Mouse (Mus musculus) ES-Bruce4 (cell line): Measurements from ENCODE around the gene Sde2. TPM values are rescaled to one million over a fixed set of nuclear protein-coding genes. Genes with fewer than 3 reads are reported as not detected.
"Not testable (repeated sequence)": the region's sequence is repeated elsewhere in the genome, so short reads cannot be mapped to it uniquely, and the experiment has no call there.

Experiments used
- H3K27ac ChIP-seq: 2 replicates; pipeline ENCODE4 v1.5.1; 2012; ENCODE audit warnings: low read length, inconsistent platforms; ENCODE audit not compliant: insufficient read depth
- H3K27me3 ChIP-seq: 2 replicates; pipeline ENCODE4 v1.6.1; 2012; ENCODE audit warnings: mild to moderate bottlenecking, low read length, inconsistent platforms; ENCODE audit not compliant: control insufficient read depth, poor library complexity, insufficient read depth, severe bottlenecking
- H3K36me3 ChIP-seq: 2 replicates; pipeline ENCODE4 v1.6.1; 2012; ENCODE audit warnings: inconsistent platforms, mild to moderate bottlenecking, low read length, moderate library complexity; ENCODE audit not compliant: control insufficient read depth, poor library complexity, insufficient read depth, severe bottlenecking
- H3K4me1 ChIP-seq: one replicate; pipeline ENCODE4 v1.8.1; 2011; ENCODE audit warnings: low read length; ENCODE audit not compliant: control insufficient read depth, insufficient read depth
- H3K4me3 ChIP-seq: 2 replicates; pipeline ENCODE4 v1.5.1; 2011; ENCODE audit warnings: low read depth, mild to moderate bottlenecking, low read length
- H3K9ac ChIP-seq: 2 replicates; pipeline ENCODE4 v1.6.1; 2012; ENCODE audit warnings: low read depth, mild to moderate bottlenecking, inconsistent platforms; ENCODE audit not compliant: poor library complexity, severe bottlenecking
- H3K9me3 ChIP-seq: replicated peaks from 2 replicates; pipeline ENCODE4 v1.6.1; 2012; ENCODE audit warnings: mild to moderate bottlenecking, low read length, inconsistent platforms; ENCODE audit not compliant: control insufficient read depth, poor library complexity, insufficient read depth, severe bottlenecking
- CTCF ChIP-seq: IDR thresholded peaks from one replicate; pipeline ENCODE4 v1.8.1; 2011; ENCODE audit warnings: low read depth, low read length
- EP300 ChIP-seq: IDR thresholded peaks from 2 replicates; pipeline ENCODE4 v1.6.1; 2011; ENCODE audit warnings: low read depth, low read length; ENCODE audit not compliant: insufficient read depth
- POLR2A ChIP-seq: IDR thresholded peaks from one replicate; pipeline ENCODE4 v1.8.1; 2011; ENCODE audit warnings: low read length; ENCODE audit not compliant: insufficient read depth
- polyA plus RNA-seq: library from polyadenylated mRNA; stranded (reverse); fragments of >200 nt; gene quantifications from 2 replicates; pipeline ENCODE4 v1.2.4, GENCODE M21; 2011; ENCODE audit warnings: low read depth; ENCODE audit not compliant: missing spikeins, insufficient read depth, insufficient read length

The Sde2 gene
- polyA plus RNA-seq, 1 experiment, result 35.0 TPM

GRCm38 (mm10) chr1:180888556-180889042, 37.7 kb downstream of the Sde2 start:
- Histone ChIP-seq H3K36me3 (no peaks in the 10 kb centered on the region), H3K27me3 (no peaks in the 10 kb centered on the region), H3K27ac (peak overlapping the region; percentile 99), H3K9ac (peak overlapping the region; percentile 60), H3K9me3 (no peaks in the 10 kb centered on the region), H3K4me3 (peak overlapping the region; percentile 45), H3K4me1 (peaks cover 10% of the 10 kb centered on the region)
- peak; percentile 97 for TF ChIP-seq EP300
- TF ChIP-seq POLR2A, result no peak
- no peak for TF ChIP-seq CTCF

- TF ChIP-seq EP300, result no peak
- no peak for TF ChIP-seq POLR2A
- no peak for TF ChIP-seq CTCF
- peak overlapping the region; percentile 60 for H3K9ac ChIP-seq
- no peaks in the 10 kb centered on the region for H3K27me3 ChIP-seq
- H3K9me3 ChIP-seq, result no peaks in the 10 kb centered on the region
- H3K36me3 ChIP-seq, result no peaks in the 10 kb centered on the region
- H3K4me1 ChIP-seq, result peaks cover 10% of the 10 kb centered on the region
- peak overlapping the region; percentile 99 for H3K27ac ChIP-seq
- peak overlapping the region; percentile 45 for H3K4me3 ChIP-seq
These were observed 38.2 kb downstream of the Sde2 start for GRCm38 (mm10) chr1:180889172-180889571.

- Histone ChIP-seq H3K27me3 (no peaks in the 10 kb centered on the region), H3K36me3 (no peaks in the 10 kb centered on the region), H3K27ac (peak overlapping the region; percentile 99), H3K9ac (peak overlapping the region; percentile 60), H3K9me3 (no peaks in the 10 kb centered on the region), H3K4me3 (no peak overlapping the region), H3K4me1 (peaks cover 8% of the 10 kb centered on the region)
- peak; percentile 87 for TF ChIP-seq EP300
- TF ChIP-seq POLR2A, result no peak
- peak; percentile 59 for TF ChIP-seq CTCF
These were observed 38.9 kb downstream of the Sde2 start for GRCm38 (mm10) chr1:180889841-180890240.

GRCm38 (mm10) chr1:180892808-180893207, 41.9 kb downstream of the Sde2 start, which contains the start of gene Lefty2:
Gene Lefty2, plus strand, starts transcription at chr1:180893108.
- Histone ChIP-seq H3K27me3 (no peaks in the 10 kb centered on the region), H3K27ac (no peak within 1 kb of the TSS), H3K36me3 (no peaks in the 10 kb centered on the region), H3K9ac (peak within 1 kb of the TSS; percentile 8), H3K4me3 (peak within 1 kb of the TSS; percentile 35), H3K9me3 (no peaks in the 10 kb centered on the region), H3K4me1 (peaks cover 5% of the 10 kb centered on the region)
- TF ChIP-seq POLR2A (no peak), EP300 (0 out of 2 replicates have a peak, but pooled peaks have one; percentile 58), CTCF (no peak)

- peak overlapping the region; percentile 8 for H3K9ac ChIP-seq
- not testable (repeated sequence) for H3K27ac ChIP-seq, H3K27me3 ChIP-seq, H3K4me1 ChIP-seq, H3K9me3 ChIP-seq, H3K36me3 ChIP-seq
- H3K4me3 ChIP-seq, result peak overlapping the region; percentile 35
These were observed 43.4 kb downstream of the Sde2 start for GRCm38 (mm10) chr1:180894088-180894987.

GRCm38 (mm10) chr1:180901107-180901506, 50.2 kb downstream of the Sde2 start:
- no peaks in the 10 kb centered on the region for H3K27me3 ChIP-seq
- H3K9me3 ChIP-seq, result no peaks in the 10 kb centered on the region
- H3K36me3 ChIP-seq, result 0 out of 2 replicates have a peak, but pooled peaks cover 2% of the 10 kb centered on the region
- no peak overlapping the region for H3K27ac ChIP-seq
- no peak for TF ChIP-seq POLR2A
- TF ChIP-seq CTCF, result peak; percentile 1
- H3K4me3 ChIP-seq, result no peak overlapping the region
- H3K4me1 ChIP-seq, result peaks cover 2% of the 10 kb centered on the region
- no peak overlapping the region for H3K9ac ChIP-seq
